In the genomic region with DNA sequence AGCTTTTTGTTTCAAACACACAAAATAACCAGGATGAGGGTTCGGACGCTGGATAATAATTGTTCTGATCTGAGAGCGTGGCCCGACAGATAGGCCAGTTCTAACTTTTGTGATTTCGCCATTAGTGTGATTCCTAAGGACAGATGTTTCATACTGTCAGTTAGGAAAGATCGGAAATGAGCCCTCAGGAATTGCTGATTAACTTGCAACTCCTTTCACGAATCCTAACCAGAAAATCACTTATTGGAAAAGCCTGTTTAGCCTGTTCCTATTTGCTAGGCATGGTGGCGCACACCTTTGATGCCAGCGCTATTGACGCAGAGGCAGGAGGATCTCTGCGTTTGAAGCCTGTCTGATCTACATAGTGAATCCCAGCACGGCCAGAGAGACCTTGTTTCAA, we compare ENCODE assay signal across 22 mouse cellular contexts.
DNase-seq lines count a peak whose midpoint lies in the region; ATAC-seq lines count a peak whose summit lies in the region.
"Had no signal": no experiment of that assay in that cellular context is flagged by ENCODE, and none has a peak within 500 bp of the region (broad histone marks: within the 10 kb centered on the region; RNA-seq: fewer than 3 reads in every experiment).

No protein-coding gene starts in this region.

- ATAC-seq in midbrain, embryonic 11.5 days (ENCODE audit: low FRiP score): no peak
- ATAC-seq: activated CD4-positive, CD25-positive, alpha-beta regulatory T cell, adult 4 months; CD4-positive, CD25-positive, alpha-beta regulatory T cell, adult 4 months; Patski had no signal

- intact Hi-C loops in heart, postnatal 36 days (cut with DNase I): no loop called here

- peaks cover 4% of the 10 kb centered on the region; the same call in 1 of the 2 replicates for H3K9me3 ChIP-seq in midbrain, embryonic 11.5 days (ENCODE audit: control insufficient read depth, low read length)
- peaks cover 11% of the 10 kb centered on the region for H3K9me3 ChIP-seq in midbrain, embryonic 10.5 days (replicated peaks)
- H3K9me3 ChIP-seq: G1E had no signal

- DNase-seq in heart, adult 11 months: peak; percentile 74
- no peak for DNase-seq in heart, postnatal 36 days
- peak; percentile 79 for DNase-seq in midbrain, embryonic 11.5 days (ENCODE audit: low spot score, missing footprints)
- DNase-seq in midbrain, embryonic 10.5 days (ENCODE audit: low spot score): no peak
- DNase-seq in ES-CJ7 (ENCODE audit: low read depth, low spot score): peak; percentile 31
- DNase-seq in right cerebral cortex, postnatal 4 days: no peak
- DNase-seq: adrenal gland, adult 2 months; adrenal gland, adult 8-10 months; adrenal gland, postnatal 10 days; adrenal gland, postnatal 14 days; adrenal gland, postnatal 25 days; adrenal gland, postnatal 36 days; B cell, adult 2 months; cerebellum, adult 11 months; cerebellum, adult 11-12 months; cerebellum, adult 18-20 months; cerebellum, adult 2 months had no signal

- peaks cover 38% of the 10 kb centered on the region for H3K4me1 ChIP-seq in midbrain, embryonic 11.5 days (ENCODE audit: control insufficient read depth, insufficient read depth, low read length)
- peaks cover 45% of the 10 kb centered on the region for H3K4me1 ChIP-seq in midbrain, embryonic 10.5 days

- no peak overlapping the region for H3K9ac ChIP-seq in midbrain, embryonic 11.5 days (ENCODE audit: low read length)

- H3K27ac ChIP-seq in midbrain, embryonic 11.5 days (ENCODE audit: low read depth, low read length): no peak overlapping the region
- H3K27ac ChIP-seq in midbrain, embryonic 10.5 days (replicated peaks): no peak overlapping the region

- 92% methylated on average over 12 of the region's 12 CpGs for WGBS in midbrain, embryonic 11.5 days
- WGBS in midbrain, embryonic 10.5 days: 95% methylated on average over 12 of the region's 12 CpGs

- no peak overlapping the region for H3K4me3 ChIP-seq in midbrain, embryonic 11.5 days (ENCODE audit: low read depth, low read length)
- no peak overlapping the region for H3K4me3 ChIP-seq in midbrain, embryonic 10.5 days

- no peak overlapping the region for H3K4me2 ChIP-seq in midbrain, embryonic 11.5 days

- H3K27me3 ChIP-seq in midbrain, embryonic 11.5 days (ENCODE audit: control insufficient read depth, insufficient read depth, low read length): no peaks in the 10 kb centered on the region
- H3K27me3 ChIP-seq in midbrain, embryonic 10.5 days (ENCODE audit: low read depth, poor library complexity, severe bottlenecking): peaks cover 3% of the 10 kb centered on the region; the same call in 1 of the 2 replicates
- H3K27me3 ChIP-seq: CH12.LX had no signal

- no peaks in the 10 kb centered on the region for H3K36me3 ChIP-seq in midbrain, embryonic 11.5 days (ENCODE audit: control insufficient read depth, insufficient read depth, low read length)
- H3K36me3 ChIP-seq in midbrain, embryonic 10.5 days: peaks cover 38% of the 10 kb centered on the region
- H3K36me3 ChIP-seq: G1E had no signal

Comparison
In these comparisons a context has a peak if more than half of its experiments do, and no peak if none do; other contexts are left out.
1. DNase-seq: peak in heart, adult 11 months (single experiment), midbrain, embryonic 11.5 days (single experiment) and ES-CJ7 (single experiment); none in heart, postnatal 36 days (0 of 2), midbrain, embryonic 10.5 days (single experiment) and right cerebral cortex, postnatal 4 days (single experiment).